Mouse (Mus musculus): ENCODE results near the gene Pitpnc1. TPM values are rescaled to one million over a fixed set of nuclear protein-coding genes. Genes with fewer than 3 reads are reported as not detected.

Gene Pitpnc1
- polyA plus RNA-seq, 1 experiment from 2014 or later = 39.2 TPM

DNA sequence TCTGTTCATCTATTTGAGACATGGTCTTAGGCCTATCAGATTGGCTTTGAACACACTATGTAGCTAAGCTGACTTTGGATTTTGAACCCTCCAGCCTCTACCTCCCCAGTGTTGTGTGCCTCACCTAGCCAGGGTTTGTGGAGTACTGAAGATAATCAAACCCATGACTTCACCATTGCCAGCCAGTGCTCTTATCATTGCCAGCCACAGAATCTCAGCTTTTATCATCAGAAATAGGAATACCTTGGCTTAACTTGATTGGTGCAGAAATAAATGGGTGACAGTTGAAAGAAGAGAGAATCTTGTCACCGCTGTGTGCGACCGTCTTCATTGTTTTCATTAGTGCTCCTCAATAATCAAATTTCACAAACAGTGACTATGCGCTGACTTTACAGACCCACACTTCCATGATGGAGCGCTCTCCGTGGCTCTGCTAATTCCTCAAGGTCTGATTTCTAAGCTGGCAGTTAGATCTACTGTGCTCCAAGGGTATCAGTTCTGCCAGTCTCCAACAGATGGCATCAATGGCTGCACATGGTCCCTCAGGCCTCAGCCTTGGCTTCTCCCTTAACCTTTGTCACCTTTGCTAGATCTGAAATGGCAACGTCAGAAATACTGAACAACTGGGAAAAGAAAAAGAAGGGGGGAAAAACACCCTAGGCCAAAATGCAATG, 77.2 kb downstream of the Pitpnc1 start:
- no peak for ATAC-seq (ENCODE audit: low FRiP score, low read depth)
- Histone ChIP-seq H3K4me2 (no peak overlapping the region), H3K4me3 (no peak overlapping the region), H3K27ac (replicated peaks) (no peak overlapping the region), H3K27me3 (no peaks in the 10 kb centered on the region), H3K36me3 (no peaks in the 10 kb centered on the region), H3K4me1 (replicated peaks) (peaks cover 18% of the 10 kb centered on the region), H3K9me3 (no peaks in the 10 kb centered on the region), H3K9ac (no peak overlapping the region)
- WGBS = 77% methylated on average over 7 of the region's 7 CpGs

DNA sequence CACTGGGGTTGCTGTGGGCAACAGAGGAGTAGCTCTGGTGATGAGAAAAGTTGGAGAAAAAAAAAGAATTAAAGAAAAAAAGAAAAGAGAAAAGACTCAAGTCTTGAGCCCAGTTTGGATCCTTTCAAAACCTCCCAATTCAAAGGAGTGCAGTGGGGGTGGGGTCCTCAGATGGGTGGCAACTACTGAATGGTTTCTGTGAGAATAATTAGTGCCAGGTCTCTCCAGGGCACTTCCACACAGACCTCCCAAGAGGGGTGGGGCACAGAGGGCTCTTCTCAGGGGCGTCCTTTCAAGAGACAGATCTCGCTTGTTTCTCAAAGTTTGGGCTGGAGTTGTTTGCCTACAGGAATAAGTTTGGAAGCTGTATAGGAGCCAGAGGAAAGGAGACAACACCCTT, 80.0 kb downstream of the Pitpnc1 start:
- Histone ChIP-seq H3K27me3 (no peaks in the 10 kb centered on the region), H3K4me3 (no peak overlapping the region)
- no peak for ATAC-seq (ENCODE audit: low FRiP score, low read depth)

DNA sequence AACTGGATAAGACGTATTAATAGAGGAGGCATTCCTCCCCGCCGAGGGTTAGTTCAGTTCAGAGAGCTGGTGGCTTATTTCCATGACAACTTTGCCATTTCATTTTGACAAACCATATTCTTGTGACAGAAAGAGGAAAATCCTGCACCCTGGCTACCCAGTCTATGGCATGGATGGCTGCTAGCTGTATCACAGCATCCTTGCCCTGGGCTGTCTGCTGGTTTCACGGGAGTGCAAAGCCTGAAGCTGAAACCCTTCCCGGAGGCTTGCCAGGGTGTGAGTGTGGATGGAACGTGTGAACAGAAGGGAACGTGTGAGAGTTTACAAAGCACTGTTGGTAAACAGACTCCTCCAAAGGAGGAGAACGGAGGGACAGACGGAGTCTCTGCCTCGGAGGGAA, 80.5 kb downstream of the Pitpnc1 start:
- Histone ChIP-seq H3K27ac (replicated peaks) (0 out of 2 replicates have a peak overlapping the region, but pooled peaks have one; percentile 43), H3K4me3 (no peak overlapping the region), H3K9me3 (no peaks in the 10 kb centered on the region), H3K4me2 (no peak overlapping the region), H3K36me3 (no peaks in the 10 kb centered on the region), H3K9ac (no peak overlapping the region), H3K27me3 (no peaks in the 10 kb centered on the region), H3K4me1 (replicated peaks) (peaks cover 18% of the 10 kb centered on the region)
- WGBS = 55% methylated on average over 10 of the region's 10 CpGs
- no peak for ATAC-seq (ENCODE audit: low FRiP score, low read depth)

More for the DNA sequence above, 80.0 kb downstream of the Pitpnc1 start:
- no peaks in the 10 kb centered on the region for H3K36me3 ChIP-seq
- H3K27ac ChIP-seq (replicated peaks) = no peak overlapping the region
- WGBS = 37% methylated on average over 2 of the region's 2 CpGs
- H3K9ac ChIP-seq = no peak overlapping the region
- H3K4me1 ChIP-seq (replicated peaks) = peaks cover 18% of the 10 kb centered on the region
- H3K4me2 ChIP-seq = no peak overlapping the region
- H3K9me3 ChIP-seq = no peaks in the 10 kb centered on the region

DNA sequence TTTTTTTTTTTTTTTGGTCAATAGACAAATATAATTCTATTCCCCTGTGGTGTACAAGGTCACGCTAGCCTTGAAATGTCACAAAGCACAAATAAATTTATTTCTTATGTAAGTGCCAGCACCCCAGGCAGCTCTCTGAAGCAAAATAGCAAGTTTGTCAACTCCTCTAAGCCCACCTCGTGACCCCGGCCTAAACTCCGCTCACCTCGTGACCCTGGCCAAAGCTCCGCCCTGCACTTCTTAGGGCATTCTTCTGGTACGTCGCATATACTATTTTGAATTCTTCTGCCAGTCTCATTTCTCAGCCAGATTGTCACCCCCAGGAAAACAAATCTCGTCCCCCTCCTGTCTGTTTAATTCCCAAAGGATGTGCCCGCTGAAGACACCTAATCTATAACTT, 84.0 kb downstream of the Pitpnc1 start:
- no peaks in the 10 kb centered on the region for H3K9me3 ChIP-seq
- peaks cover 18% of the 10 kb centered on the region for H3K4me1 ChIP-seq (replicated peaks)
- no peak overlapping the region for H3K27ac ChIP-seq (replicated peaks)
- ATAC-seq (ENCODE audit: low FRiP score, low read depth) = no peak
- no peak overlapping the region for H3K9ac ChIP-seq
- H3K4me3 ChIP-seq = no peak overlapping the region
- no peaks in the 10 kb centered on the region for H3K36me3 ChIP-seq
- H3K4me2 ChIP-seq = no peak overlapping the region
- H3K27me3 ChIP-seq = no peaks in the 10 kb centered on the region
- 77% methylated on average over 10 of the region's 10 CpGs for WGBS

DNA sequence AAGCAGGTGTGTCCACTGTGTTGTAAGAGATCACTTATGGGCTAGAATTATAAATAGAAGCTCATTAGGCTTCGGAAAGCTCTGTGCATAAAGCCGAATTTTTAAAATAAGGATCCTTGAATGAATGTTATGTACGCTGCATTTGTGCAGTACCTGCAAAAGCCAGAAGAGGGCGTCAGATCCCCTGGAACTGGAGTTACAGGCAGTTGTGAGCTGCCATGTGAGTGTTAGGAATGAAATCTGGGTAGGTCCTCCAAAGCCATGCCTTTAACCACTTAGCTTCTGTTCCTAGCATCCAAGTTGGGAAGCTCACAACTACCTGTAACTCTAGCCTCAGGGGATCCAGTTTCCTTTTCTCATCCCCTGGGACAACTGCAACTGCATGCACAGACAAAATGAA, 85.2 kb downstream of the Pitpnc1 start:
- Histone ChIP-seq H3K36me3 (no peaks in the 10 kb centered on the region), H3K9me3 (no peaks in the 10 kb centered on the region), H3K9ac (no peak overlapping the region), H3K4me2 (no peak overlapping the region), H3K4me1 (replicated peaks) (peaks cover 14% of the 10 kb centered on the region), H3K27ac (replicated peaks) (no peak overlapping the region), H3K4me3 (no peak overlapping the region), H3K27me3 (no peaks in the 10 kb centered on the region)
- no peak for ATAC-seq (ENCODE audit: low FRiP score, low read depth)
- WGBS = 65% methylated on average over 4 of the region's 4 CpGs

DNA sequence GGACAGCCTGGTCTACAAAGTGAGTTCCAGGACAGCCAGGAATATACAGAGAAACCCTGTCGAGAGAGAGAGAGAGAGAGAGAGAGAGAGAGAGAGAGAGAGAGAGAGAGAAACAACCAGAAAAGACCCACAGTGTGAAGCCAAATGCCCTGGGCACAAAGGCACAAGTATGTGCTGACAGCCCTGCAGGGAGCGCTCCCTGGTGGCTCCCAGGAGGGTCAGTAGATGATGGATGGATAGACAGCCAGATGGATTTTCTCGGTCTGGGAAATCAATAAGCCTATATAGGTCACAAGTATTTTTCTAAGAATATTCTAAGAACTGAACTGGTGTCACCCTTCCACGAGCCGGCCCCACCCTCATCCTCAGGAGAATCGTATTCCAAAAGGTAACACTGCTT, 86.5 kb downstream of the Pitpnc1 start:
- H3K4me3 ChIP-seq = no peak overlapping the region
- no peak overlapping the region for H3K4me2 ChIP-seq
- no peaks in the 10 kb centered on the region for H3K27me3 ChIP-seq
- WGBS = 72% methylated on average over 6 of the region's 6 CpGs
- 0 out of 2 replicates have a peak, but pooled peaks cover 3% of the 10 kb centered on the region for H3K4me1 ChIP-seq (replicated peaks)
- H3K27ac ChIP-seq (replicated peaks) = no peak overlapping the region
- no peak overlapping the region for H3K9ac ChIP-seq
- ATAC-seq (ENCODE audit: low FRiP score, low read depth) = no peak
- H3K36me3 ChIP-seq = no peaks in the 10 kb centered on the region
- H3K9me3 ChIP-seq = no peaks in the 10 kb centered on the region

DNA sequence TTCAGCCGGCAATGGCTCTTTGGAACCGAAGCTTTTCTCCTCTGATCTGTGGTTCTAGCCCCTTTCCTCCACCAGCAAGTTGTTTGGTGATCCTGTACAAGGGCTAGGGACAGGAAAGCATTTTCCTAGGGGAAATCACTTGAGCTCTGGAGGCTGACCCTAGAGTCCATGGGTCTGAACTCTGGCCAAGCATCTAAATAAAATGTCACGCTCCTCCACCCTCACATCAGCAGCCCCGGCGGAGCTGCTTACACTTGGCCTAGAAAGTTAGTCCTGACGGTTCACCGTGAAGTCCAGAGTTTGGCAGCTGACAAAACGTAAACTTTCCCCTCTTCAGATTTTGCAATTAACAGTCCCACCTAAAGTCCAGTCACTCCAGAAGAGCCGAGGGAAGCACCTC, 90.5 kb downstream of the Pitpnc1 start:
- Histone ChIP-seq H3K4me1 (replicated peaks) (peaks cover 11% of the 10 kb centered on the region), H3K4me2 (no peak overlapping the region)

DNA sequence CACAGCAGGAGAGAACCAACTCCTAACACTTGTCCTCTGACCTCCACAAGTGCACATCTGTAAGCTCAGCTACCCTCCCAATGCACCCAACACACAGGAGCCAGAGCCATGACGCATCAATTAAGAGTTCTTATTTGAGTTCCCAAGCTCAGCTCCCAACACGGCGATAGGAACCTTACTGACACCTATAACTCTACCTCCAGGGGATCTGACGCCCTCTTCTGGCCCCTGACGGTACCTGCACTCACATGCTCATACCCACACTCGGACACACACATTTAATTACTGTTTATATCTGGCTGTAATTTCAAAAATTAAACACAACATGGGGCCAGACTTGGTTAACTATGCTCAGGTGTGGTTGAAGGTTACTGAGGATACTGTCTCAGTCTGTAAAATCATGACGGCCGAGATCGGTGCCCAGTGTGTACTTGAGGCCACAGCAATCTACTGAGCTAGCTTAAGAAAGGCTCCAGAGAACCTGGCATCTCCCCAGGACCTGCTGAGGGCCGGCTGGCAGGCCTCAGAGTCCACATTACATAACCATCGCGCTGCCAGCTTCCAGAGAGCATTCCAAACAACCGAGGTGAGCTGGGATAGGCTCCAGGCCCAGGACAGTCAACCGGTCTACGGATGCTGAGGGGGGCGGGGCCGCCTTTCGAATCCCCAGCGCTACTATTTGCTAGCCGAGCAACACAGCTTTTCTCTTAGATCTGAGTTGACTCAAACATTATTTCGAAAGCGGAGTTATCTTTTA, 91.2 kb downstream of the Pitpnc1 start:
- Histone ChIP-seq H3K4me1 (replicated peaks) (peaks cover 11% of the 10 kb centered on the region), H3K9me3 (no peaks in the 10 kb centered on the region), H3K9ac (no peak overlapping the region), H3K4me2 (no peak overlapping the region), H3K4me3 (no peak overlapping the region), H3K27me3 (no peaks in the 10 kb centered on the region), H3K27ac (replicated peaks) (no peak overlapping the region), H3K36me3 (no peaks in the 10 kb centered on the region)
- no peak for ATAC-seq (ENCODE audit: low FRiP score, low read depth)
- WGBS = 86% methylated on average over 22 of the region's 22 CpGs

More for the DNA sequence above, 90.5 kb downstream of the Pitpnc1 start:
- no peaks in the 10 kb centered on the region for H3K9me3 ChIP-seq
- H3K27ac ChIP-seq (replicated peaks) = no peak overlapping the region
- no peaks in the 10 kb centered on the region for H3K36me3 ChIP-seq
- no peaks in the 10 kb centered on the region for H3K27me3 ChIP-seq
- no peak overlapping the region for H3K9ac ChIP-seq
- no peak for ATAC-seq (ENCODE audit: low FRiP score, low read depth)
- WGBS = 77% methylated on average over 9 of the region's 9 CpGs
- H3K4me3 ChIP-seq = no peak overlapping the region

DNA sequence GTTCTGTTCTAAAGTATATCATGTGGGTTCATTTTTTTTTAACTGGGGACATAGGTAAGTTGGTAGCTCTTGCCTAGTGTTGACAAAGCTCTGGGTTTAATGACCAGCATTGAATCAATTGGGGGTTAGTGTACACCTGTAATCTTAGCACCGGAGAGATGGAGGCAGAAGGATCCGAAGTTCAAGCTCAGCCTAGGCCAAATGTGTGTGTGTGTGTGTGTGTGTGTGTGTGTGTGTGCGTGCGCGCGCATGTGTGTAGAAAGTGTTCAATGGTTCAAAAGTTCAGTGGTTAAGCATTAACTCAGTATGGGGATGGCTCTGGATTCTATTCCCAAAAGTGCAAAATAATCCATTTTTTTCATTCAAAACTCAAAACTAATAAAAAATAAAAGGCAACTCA, 93.2 kb downstream of the Pitpnc1 start:
- no peak overlapping the region for H3K4me3 ChIP-seq
- no peak overlapping the region for H3K4me2 ChIP-seq
- no peak overlapping the region for H3K27ac ChIP-seq (replicated peaks)
- no peak overlapping the region for H3K9ac ChIP-seq
- H3K27me3 ChIP-seq = no peaks in the 10 kb centered on the region
- 97% methylated on average over 6 of the region's 6 CpGs for WGBS
- no peak for ATAC-seq (ENCODE audit: low FRiP score, low read depth)
- H3K4me1 ChIP-seq (replicated peaks) = peaks cover 14% of the 10 kb centered on the region
- no peaks in the 10 kb centered on the region for H3K36me3 ChIP-seq
- no peaks in the 10 kb centered on the region for H3K9me3 ChIP-seq

DNA sequence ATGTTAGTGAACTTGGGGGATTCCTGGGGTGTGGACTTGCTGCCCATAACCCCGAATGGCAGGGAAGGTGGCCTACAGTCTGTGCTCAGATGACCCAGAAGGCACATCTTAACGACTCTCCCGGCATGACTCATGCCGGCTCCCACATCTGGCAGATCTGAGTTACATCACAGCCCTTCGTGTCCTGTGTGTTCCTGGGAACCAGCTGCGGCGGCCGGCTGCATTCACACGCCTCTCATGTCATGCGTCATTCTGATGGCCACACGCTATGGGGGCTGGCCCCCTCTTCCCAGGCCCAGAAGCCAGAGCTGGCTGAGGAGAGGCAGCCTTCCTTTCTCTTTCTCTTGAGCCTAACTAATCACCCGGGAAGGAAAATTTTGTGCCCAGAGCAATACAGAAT, 94.2 kb downstream of the Pitpnc1 start:
- H3K4me1 ChIP-seq (replicated peaks) = peaks cover 15% of the 10 kb centered on the region
- peak overlapping the region; percentile 20; the same call in 1 of the 2 replicates for H3K4me2 ChIP-seq
- 0 out of 2 replicates have a peak, but pooled peaks have one; percentile 42 for ATAC-seq (ENCODE audit: low FRiP score, low read depth)
- peak overlapping the region; percentile 22; the same call in 1 of the 2 replicates for H3K27ac ChIP-seq (replicated peaks)
- 37% methylated on average over 12 of the region's 12 CpGs for WGBS
- no peak overlapping the region for H3K9ac ChIP-seq
- no peak overlapping the region for H3K4me3 ChIP-seq
- no peaks in the 10 kb centered on the region for H3K36me3 ChIP-seq
- H3K9me3 ChIP-seq = no peaks in the 10 kb centered on the region
- H3K27me3 ChIP-seq = no peaks in the 10 kb centered on the region

DNA sequence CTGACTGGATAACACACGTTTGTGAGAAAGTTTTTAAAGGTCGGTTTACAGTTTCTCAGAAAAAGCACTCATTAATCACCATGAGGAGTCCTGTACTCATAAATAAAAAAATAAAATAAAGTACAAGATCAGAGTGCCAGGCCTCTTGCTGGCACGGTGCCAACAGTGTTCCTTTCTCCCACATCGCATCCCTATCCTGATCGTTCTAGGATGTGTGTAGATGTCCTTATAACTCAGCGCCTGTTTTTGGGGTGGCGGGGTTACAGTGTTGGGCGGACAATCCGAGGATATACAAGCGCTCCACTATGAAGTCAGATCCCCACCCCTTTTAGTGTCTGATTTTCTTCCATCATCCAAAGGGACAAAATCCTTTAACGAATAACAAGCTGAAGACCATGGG, 94.7 kb downstream of the Pitpnc1 start:
- Histone ChIP-seq H3K27ac (replicated peaks) (0 out of 2 replicates have a peak overlapping the region, but pooled peaks have one; percentile 22), H3K4me2 (no peak overlapping the region), H3K9ac (no peak overlapping the region), H3K9me3 (no peaks in the 10 kb centered on the region), H3K4me3 (no peak overlapping the region), H3K27me3 (no peaks in the 10 kb centered on the region), H3K36me3 (no peaks in the 10 kb centered on the region), H3K4me1 (replicated peaks) (peaks cover 15% of the 10 kb centered on the region)
- WGBS = 85% methylated on average over 11 of the region's 11 CpGs
- ATAC-seq (ENCODE audit: low FRiP score, low read depth) = no peak

DNA sequence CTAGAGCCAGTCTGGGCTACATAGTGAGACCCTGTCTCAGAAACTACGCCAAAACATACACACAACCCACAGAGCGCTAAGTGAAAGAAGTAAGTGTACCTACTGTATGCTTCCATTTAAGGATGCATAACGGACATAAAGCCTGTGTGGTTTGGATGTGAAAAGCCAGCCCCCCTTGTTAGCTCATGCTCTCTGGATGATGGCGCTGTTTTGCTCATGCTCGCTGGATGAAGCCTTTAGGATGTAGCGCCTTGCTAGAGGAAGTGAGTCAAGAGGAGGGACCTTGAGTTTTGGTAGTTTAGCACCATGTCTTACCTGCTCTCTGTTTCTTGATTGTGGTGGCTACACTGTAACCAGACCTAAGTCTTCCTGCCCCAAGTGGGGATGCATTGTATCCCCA, 96.9 kb downstream of the Pitpnc1 start:
- Histone ChIP-seq H3K36me3 (no peaks in the 10 kb centered on the region), H3K4me2 (no peak overlapping the region), H3K9ac (no peak overlapping the region), H3K27me3 (no peaks in the 10 kb centered on the region), H3K4me1 (replicated peaks) (peaks cover 15% of the 10 kb centered on the region), H3K4me3 (no peak overlapping the region), H3K9me3 (no peaks in the 10 kb centered on the region), H3K27ac (replicated peaks) (no peak overlapping the region)
- no peak for ATAC-seq (ENCODE audit: low FRiP score, low read depth)
- 91% methylated on average over 6 of the region's 6 CpGs for WGBS
